ENCODE assay signal across 28 mouse cellular contexts in genomic region chr1:136875006-136875405, GRCm38 (mm10).
DNase-seq lines count a peak whose midpoint lies in the region; ATAC-seq lines count a peak whose summit lies in the region.
"Had no signal": no experiment of that assay in that cellular context is flagged by ENCODE, and none has a peak within 500 bp of the region (broad histone marks: within the 10 kb centered on the region; RNA-seq: fewer than 3 reads in every experiment).

No protein-coding gene starts in this region.

- no peaks in the 10 kb centered on the region for H3K27me3 ChIP-seq in forebrain, embryonic 12.5 days
- H3K27me3 ChIP-seq: embryonic facial prominence, embryonic 13.5 days; forebrain, embryonic 13.5 days; heart, embryonic 13.5 days had no signal

- DNase-seq in adrenal gland, adult (ENCODE audit: inconsistent age in 2 of 2, low spot score in 1 of 2) = peak; percentile 53 to 88
- peak; percentile 67 for DNase-seq in adrenal gland, adult 8-10 months
- peak; percentile 38 for DNase-seq in adrenal gland, postnatal 25 days
- DNase-seq in heart, adult 11 months = no peak
- DNase-seq in embryo, embryonic 11 days = no peak
- DNase-seq: cerebellum, adult 18-20 months; cerebellum, adult 9-10 months; cerebellum, postnatal 25 days; gastrocnemius, adult 2 months; gastrocnemius, postnatal 14 days; heart, adult 2 months; heart, postnatal 14 days; heart, postnatal 4 days; kidney, adult 18-20 months had no signal

- no peak overlapping the region for H3K27ac ChIP-seq in forebrain, embryonic 12.5 days
- H3K27ac ChIP-seq: embryonic facial prominence, embryonic 10.5 days; embryonic facial prominence, embryonic 13.5 days; forebrain, embryonic 13.5 days; gastrocnemius, adult 2 months; heart, adult 2 months; heart, embryonic 10.5 days; heart, embryonic 13.5 days; hindbrain, embryonic 14.5 days; hindbrain, postnatal 0 days had no signal

- H3K4me1 ChIP-seq in forebrain, embryonic 12.5 days = no peaks in the 10 kb centered on the region; the same call in 1 of the 2 replicates
- H3K4me1 ChIP-seq: embryonic facial prominence, embryonic 10.5 days; embryonic facial prominence, embryonic 13.5 days; forebrain, embryonic 13.5 days; heart, embryonic 10.5 days had no signal

- no peak overlapping the region for H3K4me2 ChIP-seq in forebrain, embryonic 12.5 days
- H3K4me2 ChIP-seq: embryonic facial prominence, embryonic 13.5 days; forebrain, embryonic 13.5 days; heart, embryonic 13.5 days; hindbrain, embryonic 14.5 days had no signal

- no peak overlapping the region for H3K9ac ChIP-seq in forebrain, embryonic 12.5 days
- H3K9ac ChIP-seq: embryonic facial prominence, embryonic 13.5 days; forebrain, embryonic 13.5 days; heart, embryonic 13.5 days; hindbrain, embryonic 14.5 days had no signal

- no peak overlapping the region for H3K4me3 ChIP-seq in forebrain, embryonic 12.5 days (replicated peaks)
- H3K4me3 ChIP-seq: embryonic facial prominence, embryonic 10.5 days; embryonic facial prominence, embryonic 13.5 days; erythroblast, embryonic 14.5 days; forebrain, embryonic 13.5 days; gastrocnemius, adult 2 months; heart, adult 2 months; heart, embryonic 10.5 days; heart, embryonic 13.5 days had no signal

- ATAC-seq in forebrain, embryonic 12.5 days (ENCODE audit: low FRiP score) = no peak
- ATAC-seq: activated CD4-positive, CD25-positive, alpha-beta regulatory T cell, adult 4 months; CD4-positive, CD25-positive, alpha-beta regulatory T cell, adult 4 months; forebrain, embryonic 13.5 days; forebrain, embryonic 16.5 days; hindbrain, postnatal 0 days; inflammation-experienced regulatory T-cells, adult 6 months; intestine, embryonic 16.5 days had no signal

- H3K9me3 ChIP-seq in forebrain, embryonic 12.5 days = no peaks in the 10 kb centered on the region
- H3K9me3 ChIP-seq: embryonic facial prominence, embryonic 10.5 days; embryonic facial prominence, embryonic 13.5 days; forebrain, embryonic 13.5 days; heart, embryonic 10.5 days; heart, embryonic 13.5 days had no signal

- H3K36me3 ChIP-seq in forebrain, embryonic 12.5 days (replicated peaks) = no peaks in the 10 kb centered on the region
- H3K36me3 ChIP-seq: embryonic facial prominence, embryonic 10.5 days; embryonic facial prominence, embryonic 13.5 days; heart, embryonic 10.5 days; heart, embryonic 13.5 days had no signal

- 86% methylated on average over 3 of the region's 3 CpGs for WGBS in forebrain, embryonic 12.5 days

Comparison
In these comparisons a context has a peak if more than half of its experiments do, and no peak if none do; other contexts are left out.
1. DNase-seq: peak in adrenal gland, adult (2 of 2), adrenal gland, adult 8-10 months (single experiment) and adrenal gland, postnatal 25 days (single experiment); none in heart, adult 11 months (single experiment) and embryo, embryonic 11 days (single experiment).